Mouse (Mus musculus) testis, adult 2 months (tissue): ENCODE measurements around the gene Bcl10.

Experiments
- CTCF ChIP-seq: fragments of 200-500 bp; IDR thresholded peaks from 2 replicates; pipeline ENCODE4 v1.5.1; 2012; ENCODE audit warnings: low read depth, mild to moderate bottlenecking, inconsistent platforms, low read length, moderate library complexity; ENCODE audit not compliant: control insufficient read depth, insufficient read depth, insufficient replicate concordance
- POLR2A ChIP-seq: fragments of 200-500 bp; IDR thresholded peaks from 2 replicates; pipeline ENCODE4 v1.6.1; 2012; ENCODE audit warnings: low read depth, mild to moderate bottlenecking, inconsistent platforms, low read length, moderate library complexity; ENCODE audit not compliant: control insufficient read depth

DNA sequence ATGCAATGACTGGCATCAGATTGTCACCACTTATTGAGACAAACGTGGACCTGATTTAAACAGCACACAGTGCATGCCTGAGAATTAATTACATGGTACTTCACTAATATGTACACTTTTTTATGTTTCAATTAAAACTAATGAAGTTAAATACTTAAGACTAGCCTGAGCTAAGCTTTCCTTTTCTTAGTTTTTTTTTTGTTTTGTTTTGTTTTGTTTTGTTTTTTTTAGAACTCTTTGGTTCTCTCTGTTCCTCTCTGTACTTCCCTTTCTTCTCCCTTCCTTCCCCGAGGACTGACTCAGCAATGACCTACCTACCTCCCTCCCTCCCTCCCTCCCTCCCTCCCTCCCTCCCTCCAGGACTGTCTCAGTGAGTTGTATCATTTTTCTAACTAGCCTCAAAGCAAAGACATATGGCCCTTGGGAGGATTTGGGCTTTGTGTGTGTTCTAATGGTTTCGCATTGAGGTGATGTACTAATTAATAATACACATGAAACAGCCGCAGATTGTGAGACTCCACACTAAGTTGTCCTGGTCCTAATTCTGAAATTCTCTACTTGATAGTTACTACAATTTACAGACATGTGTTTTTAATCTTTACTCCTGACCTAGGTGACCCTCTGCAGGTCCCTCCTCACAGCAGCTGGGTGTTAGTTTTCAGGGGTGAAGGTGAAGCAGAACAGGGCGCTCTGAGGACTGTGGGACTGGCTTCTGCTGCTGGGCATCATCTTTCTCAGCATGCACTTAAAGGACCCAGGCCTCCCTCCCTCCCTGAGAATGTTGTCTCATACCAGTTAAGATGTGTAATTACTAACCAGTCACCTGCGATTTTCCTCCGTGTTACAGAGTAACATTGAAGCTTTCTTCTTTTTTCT, 7.2 kb downstream of the Bcl10 start:
- TF ChIP-seq POLR2A: no peak
- no peak for TF ChIP-seq CTCF
